Mouse (Mus musculus): Measurements from ENCODE around the gene Prdm11.

Prdm11 gene

GRCm38 (mm10) chr2:92929696-92930095, 116.3 kb downstream of the Prdm11 start:
- no peak for DNase-seq (ENCODE audit: low read depth)

GRCm38 (mm10) chr2:92924677-92925259, 121.2 kb downstream of the Prdm11 start:
- no peak for DNase-seq (ENCODE audit: low read depth)

GRCm38 (mm10) chr2:92920709-92921108, 125.3 kb downstream of the Prdm11 start:
- no peak for DNase-seq (ENCODE audit: low read depth)

GRCm38 (mm10) chr2:92917405-92918142, 128.4 kb downstream of the Prdm11 start:
- no peak for DNase-seq (ENCODE audit: low read depth)

GRCm38 (mm10) chr2:92915659-92916631, 130.0 kb downstream of the Prdm11 start:
- no peak for DNase-seq (ENCODE audit: low read depth)

Data from c-Kit-positive CD71-positive TER-119-negative erythroid progenitor cells, embryonic 14.5 days (primary cell).